Mouse (Mus musculus) limb, embryonic 12.5 days (tissue): ENCODE data around the gene Riox2. TPM values are rescaled to one million over a fixed set of nuclear protein-coding genes. Genes with fewer than 3 reads are reported as not detected.

Experiments used
- ATAC-seq: fragments of 200-750 bp; cut with Nextera tagmentation; 2 replicates; pipeline ENCODE4 v1.8.0; 2017; ENCODE audit warnings: low read depth, moderate TSS enrichment; ENCODE audit not compliant: insufficient number of reproducible peaks, insufficient read depth, low FRiP score, low TSS enrichment
- H3K27ac ChIP-seq: fragments of 300-500 bp; sonication (generic); 2 replicates; pipeline ENCODE4 v1.5.1; 2016; ENCODE audit warnings: mild to moderate bottlenecking, moderate library complexity
- H3K27me3 ChIP-seq: fragments of 300-500 bp; sonication (generic); 2 replicates; pipeline ENCODE4 v1.6.1; 2016; ENCODE audit warnings: mild to moderate bottlenecking, moderate library complexity
- H3K36me3 ChIP-seq: fragments of 300-500 bp; sonication (generic); 2 replicates; pipeline ENCODE4 v1.6.1; 2016; ENCODE audit warnings: mild to moderate bottlenecking, moderate library complexity
- H3K4me1 ChIP-seq: fragments of 300-500 bp; sonication (generic); replicated peaks from 2 replicates; pipeline ENCODE4 v1.6.1; 2016
- H3K4me2 ChIP-seq: fragments of 300-500 bp; sonication (generic); 2 replicates; pipeline ENCODE4 v1.6.1; 2016; ENCODE audit warnings: mild to moderate bottlenecking, moderate library complexity
- H3K4me3 ChIP-seq: fragments of 300-500 bp; sonication (generic); replicated peaks from 2 replicates; pipeline ENCODE4 v1.5.1; 2016; ENCODE audit warnings: mild to moderate bottlenecking
- H3K9ac ChIP-seq: fragments of 300-500 bp; sonication (generic); replicated peaks from 2 replicates; pipeline ENCODE4 v1.6.1; 2016; ENCODE audit warnings: mild to moderate bottlenecking, moderate library complexity
- H3K9me3 ChIP-seq: fragments of 300-500 bp; sonication (generic); 2 replicates; pipeline ENCODE4 v1.6.1; 2016; ENCODE audit warnings: mild to moderate bottlenecking, moderate library complexity
- WGBS: fragments of 180-500 bp; shearing (Covaris S2); methylation state at CpG from one replicate; pipeline ENCODE4 v1.1.7; 2016; 5-methylcytosine and 5-hydroxymethylcytosine counted together
- polyA plus RNA-seq: library from polyadenylated mRNA; unstranded; fragments of >200 nt; fragmentation: Nextera tagmentation; extraction: Ambion mirVana; gene quantifications from 2 replicates; pipeline ENCODE4 v1.2.1, GENCODE M21; 2016

Riox2 gene
- polyA plus RNA-seq, 1 experiment from 2014 or later: 29.8 TPM

GRCm38 (mm10) chr16:59472546-59472945 is 971 bp downstream of the Riox2 start:
- H3K27ac ChIP-seq: no peak overlapping the region
- no peaks in the 10 kb centered on the region for H3K27me3 ChIP-seq
- ATAC-seq: no peak
- H3K9me3 ChIP-seq: no peaks in the 10 kb centered on the region
- H3K9ac ChIP-seq: peak overlapping the region; percentile 63; the same call in 1 of the 2 replicates
- peak overlapping the region; percentile 59 for H3K4me2 ChIP-seq
- 54% methylated on average over 6 of the region's 6 CpGs for WGBS
- peaks cover 18% of the 10 kb centered on the region for H3K36me3 ChIP-seq
- peak overlapping the region; percentile 72 for H3K4me3 ChIP-seq
- H3K4me1 ChIP-seq: peaks cover 11% of the 10 kb centered on the region

- no peak for ATAC-seq
- Histone ChIP-seq H3K4me2 (no peak overlapping the region), H3K27me3 (no peaks in the 10 kb centered on the region), H3K4me3 (no peak overlapping the region), H3K36me3 (peaks cover 26% of the 10 kb centered on the region), H3K9ac (no peak overlapping the region), H3K27ac (no peak overlapping the region), H3K4me1 (peaks cover 11% of the 10 kb centered on the region), H3K9me3 (no peaks in the 10 kb centered on the region)
- 15% methylated on average over 1 of the region's 1 CpGs for WGBS
Observed at GRCm38 (mm10) chr16:59474788-59475187, 3.2 kb downstream of the Riox2 start.

GRCm38 (mm10) chr16:59477955-59478354 is 6.4 kb downstream of the Riox2 start:
- Histone ChIP-seq H3K4me1 (peaks cover 4% of the 10 kb centered on the region; the same call in 1 of the 2 replicates), H3K36me3 (peaks cover 51% of the 10 kb centered on the region), H3K27ac (no peak overlapping the region), H3K4me3 (no peak overlapping the region), H3K4me2 (no peak overlapping the region), H3K9ac (no peak overlapping the region), H3K9me3 (no peaks in the 10 kb centered on the region), H3K27me3 (no peaks in the 10 kb centered on the region)
- WGBS: 93% methylated on average over 3 of the region's 3 CpGs
- no peak for ATAC-seq

- no peak overlapping the region for H3K27ac ChIP-seq
- H3K4me1 ChIP-seq: peaks cover 5% of the 10 kb centered on the region; the same call in 1 of the 2 replicates
- no peak for ATAC-seq
- H3K4me2 ChIP-seq: no peak overlapping the region
- no peaks in the 10 kb centered on the region for H3K27me3 ChIP-seq
- H3K9me3 ChIP-seq: no peaks in the 10 kb centered on the region
- H3K4me3 ChIP-seq: no peak overlapping the region
- H3K9ac ChIP-seq: no peak overlapping the region
- 69% methylated on average over 7 of the region's 7 CpGs for WGBS
- H3K36me3 ChIP-seq: peaks cover 81% of the 10 kb centered on the region
Observed at GRCm38 (mm10) chr16:59487239-59487638, 15.7 kb downstream of the Riox2 start.

GRCm38 (mm10) chr16:59487975-59488548 is 16.5 kb downstream of the Riox2 start:
- H3K4me1 ChIP-seq: peaks cover 5% of the 10 kb centered on the region; the same call in 1 of the 2 replicates
- no peak overlapping the region for H3K4me2 ChIP-seq
- no peak overlapping the region for H3K9ac ChIP-seq
- peaks cover 81% of the 10 kb centered on the region for H3K36me3 ChIP-seq
- no peak overlapping the region for H3K27ac ChIP-seq
- 67% methylated on average over 9 of the region's 9 CpGs for WGBS
- no peak for ATAC-seq
- H3K4me3 ChIP-seq: no peak overlapping the region
- no peaks in the 10 kb centered on the region for H3K27me3 ChIP-seq
- no peaks in the 10 kb centered on the region for H3K9me3 ChIP-seq

GRCm38 (mm10) chr16:59493199-59493598 is 21.6 kb downstream of the Riox2 start:
- WGBS: 91% methylated on average over 14 of the region's 14 CpGs
- Histone ChIP-seq H3K36me3 (peaks cover 74% of the 10 kb centered on the region), H3K9ac (no peak overlapping the region), H3K9me3 (no peaks in the 10 kb centered on the region), H3K4me1 (0 out of 2 replicates have a peak, but pooled peaks cover under 1% of the 10 kb centered on the region), H3K4me3 (no peak overlapping the region), H3K27ac (no peak overlapping the region), H3K27me3 (no peaks in the 10 kb centered on the region), H3K4me2 (no peak overlapping the region)
- no peak for ATAC-seq

- 70% methylated on average over 1 of the region's 1 CpGs for WGBS
- Histone ChIP-seq H3K36me3 (peaks cover 38% of the 10 kb centered on the region), H3K27ac (no peak overlapping the region)
Observed at GRCm38 (mm10) chr16:59497947-59498346, 26.4 kb downstream of the Riox2 start.

GRCm38 (mm10) chr16:59499180-59499579 is 27.6 kb downstream of the Riox2 start:
- Histone ChIP-seq H3K4me3 (no peak overlapping the region), H3K36me3 (peaks cover 31% of the 10 kb centered on the region), H3K9ac (no peak overlapping the region), H3K4me1 (no peaks in the 10 kb centered on the region), H3K4me2 (no peak overlapping the region), H3K27ac (no peak overlapping the region), H3K9me3 (no peaks in the 10 kb centered on the region), H3K27me3 (no peaks in the 10 kb centered on the region)
- no peak for ATAC-seq
- 87% methylated on average over 3 of the region's 3 CpGs for WGBS

More at GRCm38 (mm10) chr16:59497947-59498346, 26.4 kb downstream of the Riox2 start:
- no peak for ATAC-seq
- H3K4me3 ChIP-seq: no peak overlapping the region
- H3K9me3 ChIP-seq: no peaks in the 10 kb centered on the region
- no peaks in the 10 kb centered on the region for H3K27me3 ChIP-seq
- no peak overlapping the region for H3K9ac ChIP-seq
- no peaks in the 10 kb centered on the region for H3K4me1 ChIP-seq
- H3K4me2 ChIP-seq: no peak overlapping the region

- Histone ChIP-seq H3K27ac (no peak overlapping the region), H3K9me3 (no peaks in the 10 kb centered on the region), H3K36me3 (peaks cover 10% of the 10 kb centered on the region; the same call in 1 of the 2 replicates), H3K27me3 (no peaks in the 10 kb centered on the region), H3K4me3 (no peak overlapping the region), H3K4me1 (no peaks in the 10 kb centered on the region), H3K4me2 (no peak overlapping the region), H3K9ac (no peak overlapping the region)
- 82% methylated on average over 5 of the region's 5 CpGs for WGBS
- ATAC-seq: no peak
Observed at GRCm38 (mm10) chr16:59509830-59510229, 38.3 kb downstream of the Riox2 start.

- peaks cover 10% of the 10 kb centered on the region for H3K4me1 ChIP-seq
- no peak overlapping the region for H3K4me3 ChIP-seq
- H3K36me3 ChIP-seq: peaks cover 4% of the 10 kb centered on the region; the same call in 1 of the 2 replicates
- WGBS: 89% methylated on average over 5 of the region's 5 CpGs
- H3K9ac ChIP-seq: no peak overlapping the region
- H3K4me2 ChIP-seq: no peak overlapping the region
- no peaks in the 10 kb centered on the region for H3K27me3 ChIP-seq
- H3K27ac ChIP-seq: no peak overlapping the region
- H3K9me3 ChIP-seq: no peaks in the 10 kb centered on the region
- no peak for ATAC-seq
Observed at GRCm38 (mm10) chr16:59515169-59515568, 43.6 kb downstream of the Riox2 start.

GRCm38 (mm10) chr16:59516965-59517364 is 45.4 kb downstream of the Riox2 start:
- H3K9ac ChIP-seq: no peak overlapping the region
- H3K9me3 ChIP-seq: no peaks in the 10 kb centered on the region
- H3K4me3 ChIP-seq: no peak overlapping the region
- no peak for ATAC-seq
- H3K36me3 ChIP-seq: peaks cover 6% of the 10 kb centered on the region; the same call in 1 of the 2 replicates
- no peaks in the 10 kb centered on the region for H3K27me3 ChIP-seq
- no peak overlapping the region for H3K27ac ChIP-seq
- peaks cover 10% of the 10 kb centered on the region for H3K4me1 ChIP-seq
- H3K4me2 ChIP-seq: no peak overlapping the region
- WGBS: 66% methylated on average over 10 of the region's 10 CpGs
